Mouse (Mus musculus) small intestine, adult 2 months (tissue): Measurements from ENCODE around the gene Tpte. TPM values are rescaled to one million over a fixed set of nuclear protein-coding genes. Genes with fewer than 3 reads are reported as not detected.

Experiments
- H3K27ac ChIP-seq: fragments of 200-500 bp; 2 replicates; pipeline ENCODE4 v1.5.1; 2012; ENCODE audit warnings: low read depth, low read length, control low read depth, inconsistent platforms; ENCODE audit not compliant: insufficient read depth
- H3K27me3 ChIP-seq: fragments of 200-500 bp; 2 replicates; pipeline ENCODE4 v1.6.1; 2012; ENCODE audit warnings: mild to moderate bottlenecking, moderate library complexity, low read length, inconsistent platforms; ENCODE audit not compliant: control insufficient read depth, insufficient read depth
- H3K36me3 ChIP-seq: fragments of 200-500 bp; 2 replicates; pipeline ENCODE4 v1.6.1; 2012; ENCODE audit warnings: mild to moderate bottlenecking, low read length, control low read depth, inconsistent platforms; ENCODE audit not compliant: control insufficient read depth, insufficient read depth
- H3K4me1 ChIP-seq: fragments of 200-500 bp; 2 replicates; pipeline ENCODE4 v1.6.1; 2012; ENCODE audit warnings: low read length, inconsistent platforms, mixed read lengths; ENCODE audit not compliant: control insufficient read depth, insufficient read depth, insufficient read length
- H3K4me3 ChIP-seq: fragments of 200-500 bp; 2 replicates; pipeline ENCODE4 v1.5.1; 2012; ENCODE audit warnings: low read depth, mild to moderate bottlenecking, control low read depth, inconsistent platforms, low read length, moderate library complexity
- CTCF ChIP-seq: fragments of 200-500 bp; IDR thresholded peaks from 2 replicates; pipeline ENCODE4 v1.5.1; 2012; ENCODE audit warnings: low read depth, mild to moderate bottlenecking, control low read depth, inconsistent platforms, low read length, moderate library complexity, mixed read lengths; ENCODE audit not compliant: insufficient replicate concordance, insufficient read length; ENCODE audit errors: extremely low read depth
- POLR2A ChIP-seq: fragments of 200-500 bp; IDR thresholded peaks from 2 replicates; pipeline ENCODE4 v1.6.1; 2012; ENCODE audit warnings: low read depth, mild to moderate bottlenecking, control low read depth, inconsistent platforms, low read length, moderate library complexity
- WGBS: fragments of 180-500 bp; shearing (Covaris S2); methylation state at CpG from one replicate; pipeline ENCODE4 v1.1.7; 2018; 5-methylcytosine and 5-hydroxymethylcytosine counted together
- polyA plus RNA-seq: library from polyadenylated mRNA; depleted of rRNA; stranded (reverse); fragments of >200 nt; gene quantifications from 2 replicates; pipeline ENCODE4 v1.2.3, GENCODE M21; 2012

The Tpte gene
- polyA plus RNA-seq, 1 experiment, result not detected

DNA sequence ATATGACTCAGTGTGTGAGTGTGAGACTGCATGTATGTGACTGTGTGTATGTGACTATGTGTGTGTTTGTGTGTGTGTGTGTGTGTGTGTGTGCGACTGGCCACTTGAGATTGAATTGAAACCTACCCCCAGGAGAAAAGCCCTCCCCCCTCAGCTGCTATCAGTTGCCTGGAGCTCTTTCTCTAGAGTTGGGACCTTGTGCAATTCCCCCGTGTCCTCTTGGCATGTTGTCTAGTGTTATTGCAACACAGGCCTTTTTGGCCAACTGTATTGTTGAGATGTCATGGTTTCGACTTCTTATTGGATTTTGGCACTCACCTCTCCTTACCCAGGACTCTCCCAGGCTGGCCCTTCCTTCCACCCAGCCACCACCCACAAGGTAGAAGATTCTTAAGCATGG, 21.0 kb upstream of the Tpte start:
- Histone ChIP-seq H3K4me1 (peaks cover 3% of the 10 kb centered on the region; the same call in 1 of the 2 replicates), H3K27ac (no peak overlapping the region), H3K27me3 (no peaks in the 10 kb centered on the region), H3K36me3 (no peaks in the 10 kb centered on the region), H3K4me3 (no peak overlapping the region)
- WGBS, result 79% methylated on average over 3 of the region's 3 CpGs
- TF ChIP-seq CTCF (no peak), POLR2A (no peak)

DNA sequence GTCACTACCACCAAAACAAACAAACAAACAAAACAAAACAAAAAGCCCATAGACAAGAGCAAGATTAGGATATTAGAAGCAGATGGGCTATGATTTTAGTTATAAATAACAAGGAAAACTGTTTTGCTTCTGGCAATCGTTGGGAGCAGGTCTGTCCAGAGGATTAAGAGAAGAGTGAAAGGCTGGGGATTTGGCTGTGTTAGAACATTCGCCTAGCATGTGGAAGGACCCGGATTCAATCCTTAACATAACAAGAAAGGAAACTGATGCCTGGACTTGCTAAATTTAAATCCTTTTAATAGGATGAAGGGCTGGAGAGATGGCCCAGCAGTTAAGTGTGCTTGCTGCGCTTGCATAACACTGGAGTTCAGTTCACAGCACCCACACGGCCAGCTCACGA, 18.9 kb upstream of the Tpte start:
- no peak overlapping the region for H3K4me3 ChIP-seq
- peaks cover 3% of the 10 kb centered on the region; the same call in 1 of the 2 replicates for H3K4me1 ChIP-seq
- 83% methylated on average over 6 of the region's 6 CpGs for WGBS
- no peaks in the 10 kb centered on the region for H3K36me3 ChIP-seq
- no peak overlapping the region for H3K27ac ChIP-seq
- no peaks in the 10 kb centered on the region for H3K27me3 ChIP-seq
- no peak for TF ChIP-seq CTCF
- TF ChIP-seq POLR2A, result no peak

DNA sequence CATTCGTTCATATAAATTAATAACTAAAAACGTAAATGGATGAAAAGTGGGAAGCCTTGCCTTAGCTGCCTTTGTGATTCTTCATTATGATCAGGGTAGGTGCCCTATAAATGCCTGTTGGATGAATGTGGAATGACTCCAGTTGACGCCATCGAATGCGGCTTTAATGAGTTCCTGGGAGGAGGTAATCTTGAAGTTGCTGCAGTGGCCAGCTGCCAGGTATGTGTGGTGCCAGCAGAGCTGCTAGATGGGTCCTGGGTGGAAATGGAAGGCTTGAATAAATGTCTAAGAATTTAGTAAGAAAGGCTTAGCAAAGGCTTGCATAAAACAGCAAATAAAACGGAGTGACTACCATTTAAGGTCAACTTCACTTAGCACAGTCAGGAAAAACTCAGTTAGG, 18.5 kb upstream of the Tpte start:
- no peaks in the 10 kb centered on the region for H3K36me3 ChIP-seq
- WGBS, result 61% methylated on average over 6 of the region's 6 CpGs
- no peak overlapping the region for H3K4me3 ChIP-seq
- TF ChIP-seq POLR2A (no peak), CTCF (no peak)
- no peak overlapping the region for H3K27ac ChIP-seq
- H3K27me3 ChIP-seq, result no peaks in the 10 kb centered on the region
- peaks cover 3% of the 10 kb centered on the region; the same call in 1 of the 2 replicates for H3K4me1 ChIP-seq

DNA sequence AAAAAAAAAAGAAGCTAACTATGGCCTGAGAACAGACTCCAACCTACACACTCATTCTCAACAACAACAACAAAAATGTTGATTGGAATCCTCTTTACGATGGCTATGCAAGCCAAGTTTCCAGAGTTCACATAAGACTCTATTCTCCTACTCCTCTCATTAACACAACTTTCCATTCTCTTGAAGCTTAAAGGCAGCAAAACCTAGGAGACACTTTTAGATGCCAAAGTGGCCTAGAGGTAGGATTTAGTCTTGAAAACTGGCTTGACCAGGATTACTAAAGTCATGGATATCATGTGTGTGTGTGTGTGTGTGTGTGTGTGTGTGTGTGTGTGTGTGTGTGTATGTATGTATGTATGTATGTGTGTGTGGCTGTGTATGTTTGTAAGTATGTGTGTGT, 18.0 kb upstream of the Tpte start:
- Histone ChIP-seq H3K4me1 (no peaks in the 10 kb centered on the region), H3K36me3 (no peaks in the 10 kb centered on the region), H3K27ac (no peak overlapping the region), H3K4me3 (no peak overlapping the region), H3K27me3 (no peaks in the 10 kb centered on the region)
- WGBS, result 97% methylated on average over 1 of the region's 1 CpGs
- TF ChIP-seq POLR2A, result no peak
- TF ChIP-seq CTCF, result no peak

DNA sequence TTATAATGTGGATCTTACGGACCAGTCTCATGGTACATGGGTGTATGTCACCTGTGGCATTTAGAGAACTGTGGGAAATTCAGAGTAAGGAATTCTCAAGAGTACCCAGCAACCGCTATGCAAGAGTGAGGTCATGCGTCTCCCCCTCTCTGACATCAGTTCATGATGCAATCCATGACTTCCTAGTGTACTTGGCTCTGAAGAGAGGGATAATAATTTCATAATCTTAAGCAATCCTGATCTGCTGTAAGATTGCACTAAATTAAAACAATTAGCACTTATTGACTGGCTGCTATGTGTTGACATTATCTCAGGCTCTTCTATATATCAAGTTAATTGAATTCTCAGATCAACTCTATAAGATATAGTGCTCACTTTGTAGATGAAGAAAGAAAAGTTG, 16.4 kb upstream of the Tpte start:
- 95% methylated on average over 3 of the region's 3 CpGs for WGBS
- TF ChIP-seq CTCF, result no peak
- no peak for TF ChIP-seq POLR2A
- H3K4me3 ChIP-seq, result no peak overlapping the region

DNA sequence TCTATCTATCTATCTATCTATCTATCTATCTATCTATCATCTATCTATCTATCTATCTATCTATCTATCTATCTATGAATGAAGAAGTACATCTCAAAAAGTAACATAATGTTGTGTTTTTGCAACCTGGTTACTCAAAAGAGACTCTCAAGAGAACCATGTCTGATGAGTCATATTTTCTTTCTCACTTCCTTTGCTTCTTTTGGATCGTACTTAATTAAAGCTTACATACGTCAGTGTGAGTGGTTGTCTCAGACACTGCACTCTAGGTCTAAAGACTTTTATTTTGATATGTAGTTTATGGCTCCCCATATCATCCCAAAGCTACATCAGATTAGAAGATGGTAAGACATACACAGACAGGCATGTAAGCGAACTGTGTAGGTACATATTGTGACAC, 10.1 kb upstream of the Tpte start:
- WGBS, result 66% methylated on average over 3 of the region's 3 CpGs
- no peak overlapping the region for H3K4me3 ChIP-seq
- H3K4me1 ChIP-seq, result no peaks in the 10 kb centered on the region
- H3K27me3 ChIP-seq, result no peaks in the 10 kb centered on the region
- H3K36me3 ChIP-seq, result no peaks in the 10 kb centered on the region
- H3K27ac ChIP-seq, result no peak overlapping the region
- TF ChIP-seq POLR2A (no peak), CTCF (no peak)

More for the DNA sequence above, 16.4 kb upstream of the Tpte start:
- Histone ChIP-seq H3K27me3 (no peaks in the 10 kb centered on the region), H3K4me1 (no peaks in the 10 kb centered on the region), H3K27ac (no peak overlapping the region), H3K36me3 (no peaks in the 10 kb centered on the region)

DNA sequence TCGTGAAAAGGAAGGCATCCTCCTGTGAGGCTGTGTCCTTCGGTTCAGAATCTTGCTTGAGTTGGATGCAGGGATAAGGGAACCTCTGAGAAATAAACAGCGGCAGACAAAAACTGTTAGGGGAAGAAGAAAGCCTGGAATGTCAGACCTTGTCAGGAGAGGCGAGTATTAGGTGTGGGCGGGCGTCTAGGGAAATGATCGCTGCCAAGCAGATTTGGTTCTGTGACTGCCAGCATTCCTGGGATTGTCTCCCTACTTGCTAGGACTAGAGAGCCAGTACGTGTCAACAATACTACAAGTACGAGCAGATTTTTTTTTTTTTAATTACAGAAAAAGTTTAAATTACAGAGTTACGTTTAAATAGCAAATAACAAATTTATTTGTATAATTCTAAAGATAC, 8.6 kb upstream of the Tpte start:
- H3K4me3 ChIP-seq, result no peak overlapping the region
- no peaks in the 10 kb centered on the region for H3K4me1 ChIP-seq
- H3K27me3 ChIP-seq, result no peaks in the 10 kb centered on the region
- no peak overlapping the region for H3K27ac ChIP-seq
- no peaks in the 10 kb centered on the region for H3K36me3 ChIP-seq
- no peak for TF ChIP-seq POLR2A
- 60% methylated on average over 10 of the region's 10 CpGs for WGBS

DNA sequence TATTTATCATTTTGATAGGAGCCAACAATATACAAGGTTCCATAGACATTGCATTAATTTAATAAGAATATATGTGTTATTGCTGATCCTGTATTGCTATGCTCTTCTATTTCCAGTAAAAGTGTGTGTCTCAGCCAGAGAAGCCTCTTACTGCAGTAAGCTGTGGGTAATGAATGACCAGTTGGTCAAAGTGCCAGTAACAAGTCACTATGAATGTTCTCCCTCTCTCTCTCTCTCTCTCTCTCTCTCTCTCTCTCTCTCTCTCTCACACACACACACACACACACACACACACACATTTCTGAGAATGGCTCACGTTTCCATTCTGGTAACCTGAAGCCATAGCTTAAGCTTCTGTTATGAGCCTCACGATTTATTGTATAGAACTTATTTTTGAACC, 19.1 kb downstream of the Tpte start:
- WGBS, result 76% methylated on average over 2 of the region's 2 CpGs
- no peaks in the 10 kb centered on the region for H3K36me3 ChIP-seq
- no peak for TF ChIP-seq CTCF
- TF ChIP-seq POLR2A, result no peak
- no peaks in the 10 kb centered on the region for H3K4me1 ChIP-seq
- H3K27me3 ChIP-seq, result no peaks in the 10 kb centered on the region
- H3K4me3 ChIP-seq, result no peak overlapping the region
- no peak overlapping the region for H3K27ac ChIP-seq
